ENCODE assay signal across 11 mouse cellular contexts in genomic region chr5:5092736-5093135, GRCm38 (mm10).
DNase-seq lines count a peak whose midpoint lies in the region; ATAC-seq lines count a peak whose summit lies in the region.
"Had no signal": no experiment of that assay in that cellular context is flagged by ENCODE, and none has a peak within 500 bp of the region (broad histone marks: within the 10 kb centered on the region; RNA-seq: fewer than 3 reads in every experiment).

No protein-coding gene starts in this region.

- H3K9ac ChIP-seq in hindbrain, embryonic 16.5 days (ENCODE audit: low read depth, low read length), result no peak overlapping the region
- no peak overlapping the region for H3K9ac ChIP-seq in hindbrain, embryonic 13.5 days
- no peak overlapping the region for H3K9ac ChIP-seq in heart, embryonic 11.5 days (ENCODE audit: low read depth, low read length)
- H3K9ac ChIP-seq: lung, embryonic 14.5 days had no signal

- no peaks in the 10 kb centered on the region for H3K9me3 ChIP-seq in hindbrain, embryonic 16.5 days (ENCODE audit: control insufficient read depth, low read length)
- no peaks in the 10 kb centered on the region for H3K9me3 ChIP-seq in hindbrain, embryonic 13.5 days
- H3K9me3 ChIP-seq in heart, embryonic 11.5 days (replicated peaks; ENCODE audit: control insufficient read depth, low read length), result no peaks in the 10 kb centered on the region

- peak; percentile 45; the same call in 1 of the 2 replicates for ATAC-seq in hindbrain, embryonic 16.5 days
- ATAC-seq in hindbrain, embryonic 13.5 days (ENCODE audit: low FRiP score), result no peak
- no peak for ATAC-seq in heart, embryonic 11.5 days (replicated peaks; ENCODE audit: insufficient number of reproducible peaks, low FRiP score, low TSS enrichment)

- H3K27ac ChIP-seq in hindbrain, embryonic 16.5 days (ENCODE audit: low read depth, low read length), result no peak overlapping the region
- H3K27ac ChIP-seq in hindbrain, embryonic 13.5 days, result no peak overlapping the region
- no peak overlapping the region for H3K27ac ChIP-seq in heart, embryonic 11.5 days (ENCODE audit: low read depth, low read length)

- H3K4me3 ChIP-seq in hindbrain, embryonic 16.5 days (ENCODE audit: low read length), result no peak overlapping the region
- no peak overlapping the region for H3K4me3 ChIP-seq in hindbrain, embryonic 13.5 days
- no peak overlapping the region for H3K4me3 ChIP-seq in heart, embryonic 11.5 days (ENCODE audit: low read depth, low read length)

- H3K27me3 ChIP-seq in hindbrain, embryonic 16.5 days (replicated peaks; ENCODE audit: control insufficient read depth, insufficient read depth, low read length), result no peaks in the 10 kb centered on the region
- H3K27me3 ChIP-seq in hindbrain, embryonic 13.5 days, result no peaks in the 10 kb centered on the region
- H3K27me3 ChIP-seq in heart, embryonic 11.5 days (ENCODE audit: control insufficient read depth, insufficient read depth, low read length), result no peaks in the 10 kb centered on the region

- peak; percentile 1 for DNase-seq in retina, embryonic 14.5 days (ENCODE audit: low spot score)
- DNase-seq in retina, postnatal 1 day, result no peak
- DNase-seq in layer of hippocampus, adult 8-10 months (ENCODE audit: low spot score in 2 of 2), result peak; percentile 59 to 60
- DNase-seq in telencephalon, adult 2 months (ENCODE audit: low read depth, low spot score), result peak; percentile 65
- DNase-seq: kidney, adult 18-20 months; liver; lung, embryonic 14.5 days; thymus, postnatal 36 days had no signal

- no peaks in the 10 kb centered on the region for H3K4me1 ChIP-seq in hindbrain, embryonic 16.5 days (ENCODE audit: control insufficient read depth, insufficient read depth, low read depth, low read length)
- H3K4me1 ChIP-seq in hindbrain, embryonic 13.5 days (replicated peaks), result peaks cover 3% of the 10 kb centered on the region; the same call in 1 of the 2 replicates
- no peaks in the 10 kb centered on the region for H3K4me1 ChIP-seq in heart, embryonic 11.5 days (ENCODE audit: control insufficient read depth, insufficient read depth, low read length)

- H3K36me3 ChIP-seq in hindbrain, embryonic 16.5 days (ENCODE audit: control insufficient read depth, insufficient read depth, low read length), result no peaks in the 10 kb centered on the region
- H3K36me3 ChIP-seq in hindbrain, embryonic 13.5 days, result no peaks in the 10 kb centered on the region
- H3K36me3 ChIP-seq in heart, embryonic 11.5 days (ENCODE audit: control insufficient read depth, insufficient read depth, low read length), result no peaks in the 10 kb centered on the region

- no peak overlapping the region for H3K4me2 ChIP-seq in hindbrain, embryonic 16.5 days (ENCODE audit: low read length)
- no peak overlapping the region for H3K4me2 ChIP-seq in hindbrain, embryonic 13.5 days
- no peak overlapping the region for H3K4me2 ChIP-seq in heart, embryonic 11.5 days
- H3K4me2 ChIP-seq: lung, embryonic 14.5 days had no signal

- WGBS in hindbrain, embryonic 16.5 days, result 51% methylated on average over 7 of the region's 7 CpGs
- 47% methylated on average over 7 of the region's 7 CpGs for WGBS in hindbrain, embryonic 13.5 days
- 84% methylated on average over 7 of the region's 7 CpGs for WGBS in heart, embryonic 11.5 days (ENCODE audit: insufficient replicate concordance)
